Mouse (Mus musculus) embryonic facial prominence, embryonic 12.5 days (tissue): ENCODE measurements around the gene Nkapd1. TPM values are rescaled to one million over a fixed set of nuclear protein-coding genes. Genes with fewer than 3 reads are reported as not detected.

ENCODE experiments used
- ATAC-seq: fragments of 200-750 bp; cut with Nextera tagmentation; 2 replicates; pipeline ENCODE4 v1.8.0; 2017; ENCODE audit not compliant: insufficient number of reproducible peaks, insufficient read depth, low FRiP score, low TSS enrichment
- H3K27ac ChIP-seq: fragments of 300-500 bp; sonication (generic); 2 replicates; pipeline ENCODE4 v1.5.1; 2016; ENCODE audit warnings: mild to moderate bottlenecking
- H3K27me3 ChIP-seq: fragments of 300-500 bp; sonication (generic); 2 replicates; pipeline ENCODE4 v1.6.1; 2016; ENCODE audit warnings: mild to moderate bottlenecking, moderate library complexity
- H3K36me3 ChIP-seq: fragments of 300-500 bp; sonication (generic); 2 replicates; pipeline ENCODE4 v1.6.1; 2016; ENCODE audit warnings: mild to moderate bottlenecking
- H3K4me1 ChIP-seq: fragments of 300-500 bp; sonication (generic); 2 replicates; pipeline ENCODE4 v1.6.1; 2016
- H3K4me2 ChIP-seq: fragments of 300-500 bp; sonication (generic); replicated peaks from 2 replicates; pipeline ENCODE4 v1.6.1; 2016; ENCODE audit warnings: mild to moderate bottlenecking, moderate library complexity
- H3K4me3 ChIP-seq: fragments of 300-500 bp; sonication (generic); 2 replicates; pipeline ENCODE4 v1.5.1; 2016; ENCODE audit warnings: mild to moderate bottlenecking
- H3K9ac ChIP-seq: fragments of 300-500 bp; sonication (generic); 2 replicates; pipeline ENCODE4 v1.6.1; 2016; ENCODE audit warnings: mild to moderate bottlenecking, moderate library complexity
- H3K9me3 ChIP-seq: fragments of 300-500 bp; sonication (generic); 2 replicates; pipeline ENCODE4 v1.6.1; 2016; ENCODE audit warnings: mild to moderate bottlenecking, moderate library complexity
- WGBS: fragments of 180-500 bp; shearing (Covaris S2); methylation state at CpG from one replicate; pipeline ENCODE4 v1.1.7; 2016; 5-methylcytosine and 5-hydroxymethylcytosine counted together
- polyA plus RNA-seq: library from polyadenylated mRNA; unstranded; fragments of >200 nt; fragmentation: Nextera tagmentation; extraction: Ambion mirVana; gene quantifications from 2 replicates; pipeline ENCODE4 v1.2.1, GENCODE M21; 2016

The Nkapd1 gene
- polyA plus RNA-seq, 1 experiment from 2014 or later = 31.4 TPM

- H3K9ac ChIP-seq = no peak overlapping the region
- ATAC-seq = no peak
- H3K4me1 ChIP-seq = no peaks in the 10 kb centered on the region
- H3K27me3 ChIP-seq = no peaks in the 10 kb centered on the region
- no peak overlapping the region for H3K4me2 ChIP-seq
- no peak overlapping the region for H3K27ac ChIP-seq
- H3K36me3 ChIP-seq = no peaks in the 10 kb centered on the region
- no peak overlapping the region for H3K4me3 ChIP-seq
- WGBS = 79% methylated on average over 7 of the region's 7 CpGs
- H3K9me3 ChIP-seq = 0 out of 2 replicates have a peak, but pooled peaks cover 5% of the 10 kb centered on the region
These were observed 52.1 kb downstream of the Nkapd1 start for GRCm38 (mm10) chr9:50565173-50565572.

DNA sequence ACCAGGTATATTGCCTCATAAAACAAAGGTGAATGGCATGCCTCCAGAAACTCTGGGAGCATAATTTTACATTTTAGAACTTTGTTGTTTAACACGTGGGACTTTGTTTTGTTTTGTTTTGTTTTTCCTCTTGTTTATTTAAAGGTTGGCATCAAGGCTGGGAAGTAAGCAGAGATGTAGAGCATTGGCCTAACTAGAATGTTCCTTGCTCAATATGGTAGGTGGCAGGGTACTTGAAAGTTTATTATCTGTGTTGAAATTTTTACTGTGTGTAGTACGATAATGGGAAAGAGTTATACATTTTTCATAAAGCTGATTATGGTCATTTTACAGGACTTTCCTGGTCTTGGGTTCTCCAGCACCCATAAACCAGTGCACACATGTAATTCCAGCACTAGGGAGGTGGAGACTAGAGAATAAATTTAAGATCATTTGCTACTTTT lies 55.3 kb downstream of the Nkapd1 start:
- Histone ChIP-seq H3K4me1 (no peaks in the 10 kb centered on the region), H3K27ac (no peak overlapping the region), H3K9me3 (0 out of 2 replicates have a peak, but pooled peaks cover 5% of the 10 kb centered on the region), H3K9ac (no peak overlapping the region), H3K36me3 (no peaks in the 10 kb centered on the region), H3K27me3 (no peaks in the 10 kb centered on the region), H3K4me2 (no peak overlapping the region), H3K4me3 (no peak overlapping the region)
- no peak for ATAC-seq
- 90% methylated on average over 2 of the region's 2 CpGs for WGBS

GRCm38 (mm10) chr9:50561145-50561917 lies 55.9 kb downstream of the Nkapd1 start, which contains the start of gene Tex12:
Gene Tex12, minus strand, starts transcription at chr9:50561325.
- Histone ChIP-seq H3K4me3 (no peak within 1 kb of the TSS), H3K9ac (no peak within 1 kb of the TSS), H3K4me2 (no peak within 1 kb of the TSS), H3K4me1 (no peaks in the 10 kb centered on the region), H3K9me3 (0 out of 2 replicates have a peak, but pooled peaks cover 5% of the 10 kb centered on the region), H3K36me3 (no peaks in the 10 kb centered on the region), H3K27ac (no peak within 1 kb of the TSS), H3K27me3 (no peaks in the 10 kb centered on the region)
- 91% methylated on average over 38 of the region's 38 CpGs for WGBS
- no peak for ATAC-seq

Other genes with a start within 250 kb of the Nkapd1 start
- 1.2 TPM in 2 replicates for gene Plet1, start 122.9 kb downstream of the Nkapd1 start, polyA plus RNA-seq
- 71.9 and 73.6 TPM in 2 replicates for gene Pts, start 88.7 kb downstream of the Nkapd1 start, polyA plus RNA-seq
- gene Il18, start 62.6 kb downstream of the Nkapd1 start, polyA plus RNA-seq = 3.3 and 5.1 TPM in 2 replicates
- 0.12 TPM in 1 of 2 replicates, not detected in the other for gene Bco2, start 62.3 kb downstream of the Nkapd1 start, polyA plus RNA-seq
- gene Tex12, start 56.1 kb downstream of the Nkapd1 start, polyA plus RNA-seq = not detected in 2 replicates
- 240 and 246 TPM in 2 replicates for gene Sdhd, start 13.7 kb downstream of the Nkapd1 start, polyA plus RNA-seq
- 304 and 322 TPM in 2 replicates for gene Timm8b, start 13.6 kb downstream of the Nkapd1 start, polyA plus RNA-seq
- gene Pih1d2, start 143 bp downstream of the Nkapd1 start, polyA plus RNA-seq = 4.4 and 4.8 TPM in 2 replicates
- 44.4 and 47.4 TPM in 2 replicates for gene Dlat, start 42.3 kb upstream of the Nkapd1 start, polyA plus RNA-seq
- 20.2 and 20.8 TPM in 2 replicates for gene Dixdc1, start 122.1 kb upstream of the Nkapd1 start, polyA plus RNA-seq
- gene 2310030G06Rik, start 129.1 kb upstream of the Nkapd1 start, polyA plus RNA-seq = 4.5 and 4.6 TPM in 2 replicates
- gene Cryab, start 133.9 kb upstream of the Nkapd1 start, polyA plus RNA-seq = 25.4 and 36.0 TPM in 2 replicates
- 8.5 and 10.1 TPM in 2 replicates for gene Hspb2, start 134.9 kb upstream of the Nkapd1 start, polyA plus RNA-seq
- gene Fdxacb1, start 150.8 kb upstream of the Nkapd1 start, polyA plus RNA-seq = 10.5 and 12.5 TPM in 2 replicates
- 43.9 and 44.1 TPM in 2 replicates for gene Alg9, start 157.6 kb upstream of the Nkapd1 start, polyA plus RNA-seq
- gene 1110032A03Rik, start 158.1 kb upstream of the Nkapd1 start, polyA plus RNA-seq = 31.5 and 34.2 TPM in 2 replicates
- 96.2 and 96.6 TPM in 2 replicates for gene Ppp2r1b, start 227.8 kb upstream of the Nkapd1 start, polyA plus RNA-seq